8 mouse cellular contexts compared by ENCODE assay signal in genomic region chr17:28084964-28085363, GRCm38 (mm10). TPM values are rescaled to one million over a fixed set of nuclear protein-coding genes. Genes with fewer than 3 reads are reported as not detected.
A peak's percentile ranks its signal among the peaks of the same experiment; 100 is the strongest.
DNase-seq lines count a peak whose midpoint lies in the region; ATAC-seq lines count a peak whose summit lies in the region.

No protein-coding gene starts in this region.

- peak; percentile 61; the same call in 1 of the 2 replicates for ATAC-seq in hindbrain, embryonic 15.5 days (ENCODE audit: low FRiP score, low read depth)

- peak; percentile 88 for DNase-seq in R1 (ENCODE audit: low read depth, low spot score)
- DNase-seq in cerebellum, postnatal 25 days, result peak; percentile 90 to 95
- peak; percentile 82 to 89 for DNase-seq in frontal cortex, postnatal 36 days (ENCODE audit: low spot score in 2 of 2)
- peak; percentile 85 to 88 for DNase-seq in layer of hippocampus, postnatal 36 days
- DNase-seq in lung, postnatal 36 days, result peak; percentile 93
- DNase-seq in retina, postnatal 1 day, result peak; percentile 93
- peak; percentile 99 for DNase-seq in thymus, postnatal 4 days

- no peak overlapping the region for H3K9ac ChIP-seq in hindbrain, embryonic 15.5 days

- H3K36me3 ChIP-seq in hindbrain, embryonic 15.5 days, result no peaks in the 10 kb centered on the region

- H3K27ac ChIP-seq in hindbrain, embryonic 15.5 days (replicated peaks), result no peak overlapping the region

- H3K4me2 ChIP-seq in hindbrain, embryonic 15.5 days, result peak overlapping the region; percentile 40

- H3K27me3 ChIP-seq in hindbrain, embryonic 15.5 days, result 0 out of 2 replicates have a peak, but pooled peaks cover 4% of the 10 kb centered on the region

- H3K4me1 ChIP-seq in hindbrain, embryonic 15.5 days (replicated peaks), result peaks cover 14% of the 10 kb centered on the region

- H3K9me3 ChIP-seq in hindbrain, embryonic 15.5 days, result no peaks in the 10 kb centered on the region

- no peak overlapping the region for H3K4me3 ChIP-seq in hindbrain, embryonic 15.5 days

- WGBS in hindbrain, embryonic 15.5 days, result 2% methylated on average over 16 of the region's 16 CpGs

RNA-seq across cellular contexts. Expression of gene Tcp11, which starts 4.5 kb away (rescaled TPM):
- polyA plus RNA-seq in hindbrain, embryonic 15.5 days (2015; fragmentation: Nextera tagmentation; extraction: Ambion mirVana), result 1.5 TPM in 2 replicates
- total RNA-seq in layer of hippocampus, postnatal 36 days (2021), result 1 to 10 TPM; 1.0 to 1.5 TPM

RNA-seq across cellular contexts. Expression of gene Scube3, which starts 57.0 kb away (rescaled TPM):
- 3.7 and 4.4 TPM in 2 replicates for polyA plus RNA-seq in hindbrain, embryonic 15.5 days (2015; fragmentation: Nextera tagmentation; extraction: Ambion mirVana)
- 1 to 10 TPM in 1 of 2 experiments, under 1 TPM in 1; 0.96 to 1.0 TPM for total RNA-seq in layer of hippocampus, postnatal 36 days (2021)
